Mouse (Mus musculus): ENCODE measurements around the gene Swsap1.

- no peak for TF ChIP-seq CTCF (IDR thresholded peaks at IDR 0.05; ENCODE audit: borderline replicate concordance, insufficient read depth, low read depth, low read length)
- TF ChIP-seq POLR2A (IDR thresholded peaks at IDR 0.05; ENCODE audit: borderline replicate concordance, insufficient read depth, low read length), result no peak
Observed at GRCm38 (mm10) chr9:21926784-21927183, 28.8 kb upstream of the Swsap1 start.

Data from cerebellum, adult 2 months (tissue).